Mouse (Mus musculus) embryonic fibroblast, embryonic 13.5 days (primary cell): ENCODE results near the gene Ier3. TPM values are rescaled to one million over a fixed set of nuclear protein-coding genes. Genes with fewer than 3 reads are reported as not detected.

ENCODE experiments used
- H3K27ac ChIP-seq: 2 replicates; pipeline ENCODE4 v1.5.1; 2012; ENCODE audit warnings: low read length, control low read depth, inconsistent platforms; ENCODE audit not compliant: insufficient read depth
- H3K4me1 ChIP-seq: 2 replicates; pipeline ENCODE4 v1.6.1; 2011; ENCODE audit warnings: low read length; ENCODE audit not compliant: control insufficient read depth, insufficient read depth
- H3K4me3 ChIP-seq: 2 replicates; pipeline ENCODE4 v1.5.1; 2011; ENCODE audit warnings: mild to moderate bottlenecking, control low read depth, low read length; ENCODE audit not compliant: insufficient read depth
- CTCF ChIP-seq: IDR thresholded peaks from 2 replicates; pipeline ENCODE4 v1.5.1; 2011; ENCODE audit warnings: mild to moderate bottlenecking, control low read depth, low read length, moderate library complexity, borderline replicate concordance; ENCODE audit not compliant: insufficient read depth
- POLR2A ChIP-seq: IDR thresholded peaks from 2 replicates; pipeline ENCODE4 v1.6.1; 2011; ENCODE audit warnings: low read depth, mild to moderate bottlenecking, control low read depth, low read length, moderate library complexity
- polyA plus RNA-seq: library from polyadenylated mRNA; stranded (reverse); fragments of >200 nt; gene quantifications from 2 replicates; pipeline ENCODE4 v1.2.4, GENCODE M21; 2011; ENCODE audit warnings: low read depth; ENCODE audit not compliant: missing spikeins, insufficient read length

Ier3 gene
- polyA plus RNA-seq, 1 experiment = 82.6 TPM

DNA sequence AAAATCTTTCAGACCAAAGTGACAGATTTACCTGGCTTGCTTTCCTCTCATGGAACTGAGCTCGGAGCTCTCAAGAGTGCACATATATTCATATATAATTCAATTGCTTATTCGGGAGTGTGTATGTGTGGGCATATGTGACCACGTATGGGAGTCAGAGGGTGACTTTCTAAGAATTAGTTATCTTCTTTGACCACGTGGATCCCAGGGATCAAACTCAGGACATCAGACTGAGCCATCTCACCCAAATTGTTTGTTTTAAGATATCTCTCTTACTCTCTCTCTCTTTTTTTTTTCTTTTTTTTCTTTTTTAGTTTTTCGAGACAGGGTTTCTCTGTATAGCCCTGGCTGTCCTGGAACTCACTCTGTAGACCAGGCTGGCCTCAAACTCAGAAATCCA is 1.4 kb upstream of the Ier3 start:
- no peak for TF ChIP-seq POLR2A
- no peak for TF ChIP-seq CTCF
- Histone ChIP-seq H3K27ac (no peak overlapping the region), H3K4me3 (no peak overlapping the region), H3K4me1 (peaks cover 4% of the 10 kb centered on the region)

DNA sequence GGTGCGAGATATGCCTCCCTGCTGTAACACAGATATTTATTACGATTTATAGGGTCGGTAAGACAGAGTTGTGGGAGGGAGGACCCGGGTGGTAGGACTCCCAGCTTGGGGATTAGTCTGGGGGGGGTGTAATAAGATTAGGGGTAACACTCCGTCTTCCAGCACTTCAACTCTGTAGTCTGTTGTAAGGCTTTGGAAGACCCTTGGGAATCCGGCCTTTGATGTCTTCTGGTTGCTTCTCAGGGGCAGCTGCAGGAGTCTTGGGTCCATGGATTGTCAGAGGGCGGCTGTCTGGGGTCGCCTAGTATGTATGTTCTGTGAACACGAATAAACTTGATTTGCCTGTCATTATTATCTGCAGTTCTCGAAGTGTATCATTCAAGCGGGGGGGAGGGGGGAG is 1.1 kb downstream of the Ier3 start:
- peak overlapping the region; percentile 51 for H3K27ac ChIP-seq
- no peak for TF ChIP-seq CTCF
- peak overlapping the region; percentile 87 for H3K4me3 ChIP-seq
- H3K4me1 ChIP-seq = peaks cover 4% of the 10 kb centered on the region

DNA sequence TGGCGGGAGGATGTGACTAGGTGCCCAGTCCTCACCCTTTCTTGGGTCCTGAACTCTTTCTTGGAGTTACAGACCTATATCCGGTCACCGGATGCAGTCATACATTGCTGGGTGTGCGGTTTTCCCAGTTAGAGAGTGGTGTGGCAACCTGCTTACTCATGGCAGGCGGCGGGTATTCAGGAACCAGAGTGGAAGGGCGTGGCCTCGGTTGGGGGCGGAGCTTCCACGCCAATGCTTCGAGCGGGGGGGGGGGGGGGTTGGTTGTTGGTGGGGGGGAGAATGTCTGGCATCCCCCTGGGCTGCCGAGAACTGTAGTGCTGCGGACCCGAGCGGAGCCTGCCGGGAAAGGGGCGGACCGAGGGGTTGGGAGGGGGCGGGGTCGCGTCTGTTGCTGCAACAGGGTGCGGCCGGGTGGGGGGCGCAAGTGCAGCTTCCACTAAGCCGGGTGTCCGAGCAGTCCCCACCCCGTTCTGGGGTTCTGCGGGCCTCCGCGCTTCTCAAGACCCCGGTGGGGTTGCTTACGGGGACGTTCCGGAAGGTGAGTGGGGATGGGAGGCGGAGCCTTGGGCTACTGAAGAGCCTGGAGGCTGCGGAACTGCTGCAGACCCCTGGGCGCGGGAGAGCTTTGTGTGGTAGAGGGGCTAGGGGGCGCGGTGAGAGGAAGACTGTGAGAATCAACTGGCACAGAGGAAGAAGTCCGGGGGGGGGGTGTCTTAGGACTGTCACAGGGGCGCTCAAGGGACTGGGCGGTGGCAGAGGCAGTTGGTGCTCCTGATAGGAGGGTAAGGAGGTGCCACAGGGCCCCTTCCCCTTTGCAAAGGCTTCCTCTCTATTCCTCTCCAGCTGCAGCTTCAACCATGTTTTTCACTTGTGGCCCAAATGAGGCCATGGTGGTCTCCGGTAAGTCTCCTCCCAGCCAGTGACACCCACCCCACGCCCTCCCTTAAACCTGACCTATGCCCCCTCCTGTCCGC is 1.8 kb downstream of the Ier3 start, which contains the start of gene Flot1:
Gene Flot1 (plus strand): TSS at position 267 of the 974 bp plus-strand sequence.
- Histone ChIP-seq H3K4me1 (peaks cover 4% of the 10 kb centered on the region), H3K4me3 (peak within 1 kb of the TSS; percentile 90), H3K27ac (peak within 1 kb of the TSS; percentile 74)
- TF ChIP-seq POLR2A = peak; percentile 78
- TF ChIP-seq CTCF = no peak

DNA sequence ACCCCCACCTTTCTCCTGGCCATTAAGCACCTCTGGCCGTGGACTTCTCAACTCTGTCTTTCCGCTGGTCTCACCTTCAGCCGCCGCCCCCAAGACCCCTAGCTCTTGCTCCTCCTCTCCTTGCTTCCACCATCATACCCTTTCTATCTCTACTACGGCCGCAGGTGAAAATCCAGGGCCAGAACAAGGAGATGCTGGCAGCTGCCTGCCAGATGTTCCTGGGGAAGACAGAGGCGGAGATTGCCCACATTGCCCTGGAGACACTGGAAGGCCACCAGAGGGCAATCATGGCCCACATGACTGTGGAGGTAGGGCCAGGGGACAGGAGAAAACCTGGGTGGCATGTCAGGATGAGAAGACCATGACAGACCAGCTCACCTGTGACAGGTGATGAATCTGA is 2.9 kb downstream of the Ier3 start:
- H3K4me3 ChIP-seq = peak overlapping the region; percentile 90
- TF ChIP-seq POLR2A = no peak
- TF ChIP-seq CTCF = peak; percentile 41; the same call in 1 of the 2 replicates
- H3K4me1 ChIP-seq = peaks cover 3% of the 10 kb centered on the region
- H3K27ac ChIP-seq = no peak overlapping the region

DNA sequence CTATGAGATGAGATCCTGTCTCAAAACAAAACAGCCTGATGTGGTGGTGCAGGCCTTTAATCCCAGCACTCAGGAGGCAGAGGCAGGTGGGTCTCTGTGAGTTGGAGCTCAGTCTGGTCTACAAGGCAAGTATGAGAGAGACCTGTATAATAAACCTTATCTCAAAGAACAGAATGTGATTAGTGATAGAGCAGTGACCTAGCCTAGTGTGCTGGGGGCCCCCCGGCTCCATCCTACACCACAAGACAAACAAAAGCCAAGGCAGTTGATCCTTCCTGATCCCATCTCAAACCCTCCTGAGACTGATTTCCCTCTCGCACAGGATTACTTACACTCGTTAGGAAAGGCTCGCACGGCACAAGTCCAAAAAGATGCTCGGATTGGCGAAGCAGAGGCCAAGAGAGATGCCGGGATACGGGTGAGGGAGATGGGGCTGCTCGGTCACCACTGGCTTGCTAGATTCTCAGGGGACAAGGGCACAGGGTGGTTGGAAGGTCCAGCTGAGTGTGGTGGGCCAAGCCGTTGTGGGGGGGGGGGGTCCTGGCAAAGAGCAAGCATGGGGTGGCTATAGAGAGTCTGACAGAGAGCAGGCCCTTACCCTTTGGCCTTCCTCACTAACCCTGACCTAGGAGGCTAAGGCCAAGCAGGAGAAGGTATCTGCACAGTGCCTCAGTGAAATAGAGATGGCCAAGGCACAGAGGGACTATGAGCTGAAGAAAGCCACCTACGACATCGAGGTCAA is 3.8 kb downstream of the Ier3 start:
- no peak for TF ChIP-seq POLR2A
- TF ChIP-seq CTCF = no peak
- no peak overlapping the region for H3K27ac ChIP-seq
- H3K4me1 ChIP-seq = no peaks in the 10 kb centered on the region; the same call in 1 of the 2 replicates
- H3K4me3 ChIP-seq = no peak overlapping the region

DNA sequence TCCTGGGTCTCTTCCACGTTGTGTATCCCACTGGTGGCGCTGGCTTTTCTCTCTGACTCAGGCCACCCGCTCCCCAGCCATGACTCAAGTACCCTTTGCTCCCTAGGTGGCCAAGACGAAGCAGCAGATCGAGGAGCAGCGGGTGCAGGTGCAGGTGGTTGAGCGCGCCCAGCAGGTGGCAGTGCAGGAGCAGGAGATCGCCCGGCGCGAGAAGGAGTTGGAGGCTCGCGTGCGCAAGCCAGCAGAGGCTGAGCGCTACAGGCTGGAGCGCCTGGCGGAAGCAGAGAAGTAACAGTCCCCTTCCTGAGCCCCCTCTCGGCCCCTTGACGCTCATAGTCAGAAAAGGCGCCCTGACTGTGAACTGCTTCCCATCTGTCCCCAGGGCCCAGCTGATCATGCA is 8.3 kb downstream of the Ier3 start:
- H3K4me3 ChIP-seq = no peak overlapping the region
- no peak overlapping the region for H3K27ac ChIP-seq
- no peak for TF ChIP-seq POLR2A
- peak; percentile 92 for TF ChIP-seq CTCF
- no peaks in the 10 kb centered on the region; the same call in 1 of the 2 replicates for H3K4me1 ChIP-seq

DNA sequence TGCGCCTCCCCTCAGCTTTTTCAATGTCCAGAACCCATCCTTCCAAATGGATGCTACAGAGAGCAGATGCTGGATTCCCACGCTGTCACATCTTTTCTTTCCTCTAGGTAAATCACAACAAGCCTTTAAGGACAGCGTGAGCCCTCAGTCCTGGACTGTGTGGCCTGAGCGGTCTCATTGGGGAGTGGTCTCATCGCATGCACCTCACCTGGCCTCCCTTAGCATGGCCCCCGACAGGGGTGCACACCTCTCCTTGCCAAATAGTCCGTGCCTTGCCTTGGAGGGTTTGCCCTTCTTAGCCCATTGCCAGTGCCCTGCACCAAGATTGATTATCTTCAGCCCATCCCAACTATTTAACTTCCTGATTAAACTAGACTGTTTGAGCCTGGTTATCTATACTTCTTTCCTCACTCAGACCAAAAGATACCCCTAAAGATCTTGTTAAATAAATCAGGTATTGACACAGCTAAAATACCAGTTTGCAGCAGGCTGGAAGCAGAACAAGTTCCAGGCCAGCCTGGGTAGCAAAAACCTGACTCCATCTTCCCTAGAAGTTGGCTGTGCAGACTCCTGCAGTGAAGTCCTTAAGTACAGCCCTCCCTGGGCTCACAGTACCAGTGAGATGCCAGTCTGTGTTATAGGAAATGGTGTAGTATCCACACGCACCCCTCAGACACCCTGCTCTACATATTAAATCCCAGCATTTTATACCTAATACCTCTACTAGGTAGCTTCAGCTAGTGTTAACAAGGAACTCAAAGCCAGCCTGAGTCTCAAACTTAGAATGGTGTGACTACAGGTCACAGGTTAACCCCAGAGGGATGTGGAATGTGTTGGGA is 11.1 kb downstream of the Ier3 start:
- no peak overlapping the region for H3K4me3 ChIP-seq
- peaks cover 3% of the 10 kb centered on the region; the same call in 1 of the 2 replicates for H3K4me1 ChIP-seq
- TF ChIP-seq POLR2A = peak; percentile 38
- TF ChIP-seq CTCF = no peak
- H3K27ac ChIP-seq = no peak overlapping the region

DNA sequence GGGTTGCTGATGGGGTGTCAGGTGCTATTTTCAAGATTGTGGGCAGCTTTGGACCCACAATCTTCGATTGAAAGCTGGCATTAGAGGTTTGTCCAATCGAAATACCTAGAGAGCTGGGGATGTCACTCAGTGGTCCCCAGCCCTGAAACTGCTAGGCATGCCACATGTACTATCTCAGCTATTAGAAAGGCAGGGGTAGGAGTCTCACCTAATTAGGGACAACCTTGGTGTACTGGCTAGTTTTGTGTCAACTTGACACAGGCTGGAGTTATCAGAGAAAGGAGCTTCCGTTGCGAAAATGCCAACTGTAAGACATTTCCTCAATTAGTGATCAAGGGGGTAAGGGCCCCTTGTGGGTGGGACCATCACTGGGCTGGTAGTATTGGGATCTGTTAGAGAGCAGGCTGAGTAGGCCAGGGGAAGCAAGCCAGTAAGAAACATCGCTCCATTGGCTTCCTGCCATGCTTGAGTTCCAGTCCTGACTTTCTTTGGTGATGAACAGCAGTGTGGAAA is 11.8 kb downstream of the Ier3 start:
- H3K27ac ChIP-seq = no peak overlapping the region
- no peak for TF ChIP-seq CTCF
- peak; percentile 68; the same call in 1 of the 2 replicates for TF ChIP-seq POLR2A
- H3K4me1 ChIP-seq = peaks cover 3% of the 10 kb centered on the region; the same call in 1 of the 2 replicates
- no peak overlapping the region for H3K4me3 ChIP-seq

DNA sequence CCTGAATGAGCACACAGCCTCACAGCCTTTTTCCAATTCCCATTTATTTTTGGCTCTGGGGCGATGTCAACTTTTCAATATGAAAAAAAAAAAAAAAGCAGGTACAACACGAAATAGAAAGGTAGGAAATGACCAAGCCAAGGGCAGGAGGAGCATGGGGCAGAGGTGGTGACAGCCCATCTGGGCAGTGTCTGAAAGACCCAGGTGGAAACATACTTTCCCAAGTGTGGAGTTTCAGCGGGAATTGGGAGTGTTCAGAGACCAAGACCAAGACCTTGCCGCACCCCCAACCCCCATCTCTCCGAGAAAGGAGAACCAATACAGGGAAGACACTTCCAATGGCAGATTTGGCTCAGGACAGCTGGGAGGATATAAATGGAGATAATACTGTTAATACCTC is 12.4 kb downstream of the Ier3 start:
- Histone ChIP-seq H3K27ac (no peak overlapping the region), H3K4me1 (peaks cover 3% of the 10 kb centered on the region; the same call in 1 of the 2 replicates), H3K4me3 (no peak overlapping the region)
- TF ChIP-seq CTCF (no peak), POLR2A (peak; percentile 34; the same call in 1 of the 2 replicates)
